Mouse (Mus musculus) forebrain, postnatal 0 days (tissue): ENCODE results near the gene Bid. TPM values are rescaled to one million over a fixed set of nuclear protein-coding genes. Genes with fewer than 3 reads are reported as not detected.
"Not testable (repeated sequence)": the region's sequence is repeated elsewhere in the genome, so short reads cannot be mapped to it uniquely, and the experiment has no call there.

Experiments used
- ATAC-seq: fragments of 200-750 bp; cut with Nextera tagmentation; 2 replicates; pipeline ENCODE4 v1.8.0; 2017; ENCODE audit warnings: mild to moderate bottlenecking, moderate library complexity
- DNase-seq: peaks from one replicate; pipeline ENCODE4 v3.0.0-alpha.2; 2015
- H3K27ac ChIP-seq: fragments of 300-500 bp; sonication (generic); 2 replicates; pipeline ENCODE4 v1.5.1; 2014; ENCODE audit warnings: low read depth, mild to moderate bottlenecking, antibody characterized with exemption, low read length, moderate library complexity, mixed read lengths
- H3K27me3 ChIP-seq: fragments of 300-500 bp; sonication (generic); 2 replicates; pipeline ENCODE4 v1.6.1; 2014; ENCODE audit warnings: mild to moderate bottlenecking, low read length, mixed read lengths; ENCODE audit not compliant: insufficient read depth
- H3K36me3 ChIP-seq: fragments of 300-500 bp; sonication (generic); 2 replicates; pipeline ENCODE4 v1.6.1; 2014; ENCODE audit warnings: mild to moderate bottlenecking, moderate library complexity; ENCODE audit not compliant: insufficient read depth
- H3K4me1 ChIP-seq: fragments of 300-500 bp; sonication (generic); 2 replicates; pipeline ENCODE4 v1.6.1; 2014; ENCODE audit warnings: antibody characterized with exemption; ENCODE audit not compliant: insufficient read depth
- H3K4me2 ChIP-seq: fragments of 300-500 bp; sonication (generic); 2 replicates; pipeline ENCODE4 v1.6.1; 2014; ENCODE audit warnings: low read depth, mild to moderate bottlenecking, moderate library complexity
- H3K4me3 ChIP-seq: fragments of 300-500 bp; sonication (generic); 2 replicates; pipeline ENCODE4 v1.5.1; 2014; ENCODE audit warnings: low read depth, low read length, mixed read lengths
- H3K9ac ChIP-seq: fragments of 300-500 bp; sonication (generic); 2 replicates; pipeline ENCODE4 v1.6.1; 2014; ENCODE audit warnings: mild to moderate bottlenecking
- H3K9me3 ChIP-seq: fragments of 300-500 bp; sonication (generic); 2 replicates; pipeline ENCODE4 v1.6.1; 2016; ENCODE audit warnings: low read length
- CTCF ChIP-seq: sonication (generic); IDR thresholded peaks from 2 replicates; pipeline ENCODE4 v1.5.1; 2016; ENCODE audit warnings: antibody characterized with exemption, control low read depth, low read depth
- whole genome bisulfite sequencing: fragments of 180-500 bp; shearing (Covaris S2); extraction: QIAGEN DNeasy Blood & Tissue Kit; methylation state at CpG from one replicate; pipeline ENCODE4 v1.1.7; 2014; 5-methylcytosine and 5-hydroxymethylcytosine counted together
- polyA plus RNA-seq: library from polyadenylated mRNA; unstranded; fragments of >200 nt; fragmentation: Nextera tagmentation; extraction: Ambion mirVana; gene quantifications from 2 replicates; pipeline ENCODE4 v1.2.1, GENCODE M21; 2015
- total RNA-seq: library from RNA; depleted of rRNA; stranded (reverse); fragments of >200 nt; gene quantifications from 2 replicates; pipeline ENCODE4 v1.2.3, GENCODE M21; 2014

Bid gene
- total and polyA plus RNA-seq, 2 experiments from 2014 or later: 26.9 to 44.9 TPM

DNA sequence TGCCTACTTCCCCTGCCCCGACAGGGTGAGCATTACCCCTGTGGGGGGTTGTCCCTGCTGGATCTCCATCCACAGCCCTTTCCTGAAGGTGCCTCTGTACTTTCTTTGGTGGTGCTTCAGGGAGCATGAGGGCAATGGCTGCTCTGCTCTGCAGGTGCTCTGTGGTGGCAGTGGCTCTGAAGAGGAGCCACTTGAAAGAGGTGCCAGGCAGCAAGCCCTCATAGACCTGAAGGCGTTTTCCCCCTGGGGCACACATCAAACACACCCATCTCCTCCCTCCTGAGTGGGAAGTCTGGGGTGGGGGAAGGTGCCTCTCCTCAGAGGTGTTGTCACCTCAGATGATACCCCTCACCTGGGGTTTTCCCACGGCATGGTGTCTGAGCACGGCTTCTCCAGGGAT, 17.5 kb upstream of the Bid start:
- no peak for ATAC-seq
- 81% methylated on average over 4 of the region's 4 CpGs for WGBS
- peaks cover 56% of the 10 kb centered on the region for H3K36me3 ChIP-seq

DNA sequence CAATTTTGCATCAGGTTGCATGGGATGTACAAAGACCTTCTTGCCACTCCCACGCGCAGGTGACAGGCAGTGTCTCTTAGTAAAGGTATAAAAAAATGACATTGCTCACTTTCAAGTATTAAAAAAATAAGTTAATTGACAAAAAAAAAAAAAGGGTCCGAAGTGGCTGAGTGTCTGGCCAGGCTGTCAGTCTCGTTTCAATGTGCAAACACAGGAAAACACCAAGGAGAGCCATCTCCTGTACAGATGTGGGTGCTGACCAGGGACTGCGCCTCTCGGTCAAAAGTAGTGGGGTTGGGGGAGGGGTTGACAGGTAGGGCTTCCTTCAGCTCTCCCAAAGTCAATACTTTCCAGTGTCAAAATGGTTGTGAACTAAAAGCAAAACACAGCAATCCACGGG, 17.0 kb upstream of the Bid start:
- no peak for ATAC-seq
- WGBS: 89% methylated on average over 7 of the region's 7 CpGs
- H3K27me3 ChIP-seq: no peaks in the 10 kb centered on the region
- H3K4me3 ChIP-seq: no peak overlapping the region
- no peaks in the 10 kb centered on the region for H3K4me1 ChIP-seq
- H3K9me3 ChIP-seq: no peaks in the 10 kb centered on the region
- peaks cover 60% of the 10 kb centered on the region for H3K36me3 ChIP-seq
- H3K9ac ChIP-seq: no peak overlapping the region
- no peak for TF ChIP-seq CTCF
- no peak for DNase-seq
- no peak overlapping the region for H3K27ac ChIP-seq
- no peak overlapping the region for H3K4me2 ChIP-seq

More for the DNA sequence above, 17.5 kb upstream of the Bid start:
- H3K4me3 ChIP-seq: no peak overlapping the region
- no peak overlapping the region for H3K4me2 ChIP-seq
- no peaks in the 10 kb centered on the region for H3K27me3 ChIP-seq
- TF ChIP-seq CTCF: no peak
- no peak overlapping the region for H3K9ac ChIP-seq
- H3K27ac ChIP-seq: no peak overlapping the region
- H3K9me3 ChIP-seq: no peaks in the 10 kb centered on the region
- H3K4me1 ChIP-seq: no peaks in the 10 kb centered on the region
- DNase-seq: no peak

DNA sequence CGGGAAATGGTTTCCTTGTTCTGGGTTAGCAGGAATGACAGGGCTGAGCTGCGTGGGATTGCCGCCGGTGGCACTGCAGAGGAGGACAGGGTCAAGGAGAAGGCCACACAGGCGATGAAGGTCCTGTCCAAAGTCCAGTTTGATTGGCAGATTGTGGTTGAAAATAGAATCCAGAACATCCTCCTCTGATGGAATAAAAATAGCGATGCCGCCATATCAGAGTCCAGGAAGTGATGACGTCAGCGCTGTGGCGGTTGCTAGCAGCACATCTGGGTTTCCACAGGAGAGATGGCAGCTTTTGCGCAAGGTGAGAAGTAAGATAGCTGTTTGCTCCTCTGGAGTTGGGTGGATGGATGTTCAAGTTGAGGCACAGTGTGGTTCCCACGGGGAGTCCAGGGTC, 15.9 kb upstream of the Bid start:
- ATAC-seq: no peak
- Histone ChIP-seq H3K4me2 (no peak overlapping the region), H3K27me3 (no peaks in the 10 kb centered on the region), H3K9ac (no peak overlapping the region), H3K27ac (no peak overlapping the region), H3K36me3 (peaks cover 60% of the 10 kb centered on the region), H3K9me3 (no peaks in the 10 kb centered on the region), H3K4me1 (no peaks in the 10 kb centered on the region), H3K4me3 (no peak overlapping the region)
- TF ChIP-seq CTCF: no peak
- 93% methylated on average over 12 of the region's 12 CpGs for WGBS
- DNase-seq: no peak

DNA sequence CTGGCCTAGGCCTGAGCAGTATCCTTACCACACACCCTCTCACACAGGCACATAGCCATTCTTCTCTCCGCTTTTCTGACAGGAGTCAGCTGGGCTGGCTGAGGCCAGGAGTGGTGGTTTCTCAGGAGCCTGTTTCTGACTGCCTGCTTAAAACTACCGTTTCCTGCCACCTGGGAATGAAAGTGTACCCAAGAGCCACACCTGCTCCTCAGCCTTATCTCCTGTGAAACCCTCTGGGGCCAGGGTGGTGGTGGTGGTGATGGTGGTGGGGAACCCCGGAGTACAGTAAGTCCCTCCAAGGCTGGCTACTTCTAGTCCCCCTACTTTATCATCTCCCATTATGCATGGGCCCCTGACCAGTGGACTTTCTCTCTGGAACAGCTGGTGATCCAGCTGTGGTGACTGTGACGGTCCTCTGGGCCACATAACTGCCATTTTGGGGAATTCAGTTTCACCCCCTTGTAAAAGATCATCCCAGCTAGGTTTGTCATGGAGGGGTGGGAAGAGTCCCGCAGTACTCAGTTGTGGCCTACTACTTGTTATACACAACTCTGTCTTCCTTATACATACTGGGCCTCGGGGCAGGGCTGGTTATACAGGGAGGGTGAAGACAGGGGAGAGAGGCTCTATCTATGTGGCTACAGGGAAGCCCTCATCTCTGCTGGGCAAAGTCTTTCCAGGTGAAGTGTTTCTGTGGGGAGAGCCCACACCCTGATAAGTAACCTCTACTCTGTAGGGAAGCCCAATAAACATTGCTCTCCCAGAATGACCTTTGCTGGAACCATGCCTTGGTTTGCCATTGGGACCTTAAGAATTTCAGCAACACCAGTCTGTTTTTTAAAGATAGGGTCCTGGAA, 14.0 kb upstream of the Bid start:
- no peak for ATAC-seq
- H3K4me3 ChIP-seq: no peak overlapping the region
- TF ChIP-seq CTCF: no peak
- H3K4me2 ChIP-seq: no peak overlapping the region
- H3K9me3 ChIP-seq: no peaks in the 10 kb centered on the region
- no peak for DNase-seq
- WGBS: 90% methylated on average over 6 of the region's 6 CpGs
- H3K27me3 ChIP-seq: no peaks in the 10 kb centered on the region
- peaks cover 57% of the 10 kb centered on the region for H3K36me3 ChIP-seq
- H3K27ac ChIP-seq: no peak overlapping the region
- no peak overlapping the region for H3K9ac ChIP-seq
- H3K4me1 ChIP-seq: no peaks in the 10 kb centered on the region

DNA sequence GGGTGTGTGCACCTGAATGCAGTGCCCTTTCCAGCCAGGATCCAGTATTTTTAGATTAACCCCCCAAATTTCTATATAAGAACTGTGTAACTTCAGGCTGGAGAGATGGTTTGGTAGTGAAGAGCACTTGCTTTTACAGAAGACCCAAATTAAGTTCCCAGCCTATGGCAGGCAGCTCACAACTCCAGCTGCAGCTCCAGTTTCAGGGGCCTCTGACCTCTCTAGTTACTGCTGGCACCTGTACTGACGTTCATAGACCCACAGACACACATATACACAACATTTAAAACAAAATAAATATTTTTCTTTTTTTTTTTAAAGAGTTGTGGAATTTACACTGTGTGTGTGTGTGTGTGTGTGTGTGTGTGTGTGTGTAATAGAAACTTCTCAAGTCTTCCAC, 12.8 kb upstream of the Bid start:
- H3K36me3 ChIP-seq: peaks cover 46% of the 10 kb centered on the region
- 89% methylated on average over 1 of the region's 1 CpGs for WGBS
- DNase-seq: no peak
- H3K4me2 ChIP-seq: no peak overlapping the region
- H3K4me1 ChIP-seq: no peaks in the 10 kb centered on the region
- no peaks in the 10 kb centered on the region for H3K9me3 ChIP-seq
- H3K27ac ChIP-seq: no peak overlapping the region
- no peaks in the 10 kb centered on the region for H3K27me3 ChIP-seq
- H3K9ac ChIP-seq: no peak overlapping the region
- no peak for ATAC-seq
- TF ChIP-seq CTCF: no peak
- no peak overlapping the region for H3K4me3 ChIP-seq

DNA sequence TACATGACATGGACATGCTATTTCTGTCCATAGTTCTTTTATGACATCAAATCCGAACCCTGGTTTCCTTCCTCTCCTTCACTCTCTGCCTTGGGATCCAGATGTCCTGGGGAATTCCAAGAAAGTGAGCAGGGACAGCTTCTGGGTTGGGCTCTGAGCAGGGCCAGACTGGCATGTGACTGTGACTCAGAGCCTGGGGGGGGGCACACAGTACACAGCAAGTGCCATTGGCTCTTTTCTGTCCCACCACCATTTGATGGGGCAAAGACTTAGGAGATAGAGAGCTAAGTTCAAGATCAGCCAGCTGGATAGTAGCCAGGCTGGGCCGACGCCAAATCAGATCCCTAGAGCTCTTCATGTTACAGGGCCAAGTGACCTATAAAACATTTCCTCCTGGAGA, 11.1 kb upstream of the Bid start:
- H3K27ac ChIP-seq: no peak overlapping the region
- no peak for TF ChIP-seq CTCF
- no peaks in the 10 kb centered on the region for H3K27me3 ChIP-seq
- peaks cover 32% of the 10 kb centered on the region for H3K36me3 ChIP-seq
- no peak overlapping the region for H3K4me2 ChIP-seq
- H3K4me3 ChIP-seq: no peak overlapping the region
- no peak overlapping the region for H3K9ac ChIP-seq
- DNase-seq: no peak
- 0 out of 2 replicates have a peak, but pooled peaks have one; percentile 26 for ATAC-seq
- H3K9me3 ChIP-seq: no peaks in the 10 kb centered on the region
- H3K4me1 ChIP-seq: no peaks in the 10 kb centered on the region
- 73% methylated on average over 3 of the region's 3 CpGs for WGBS

DNA sequence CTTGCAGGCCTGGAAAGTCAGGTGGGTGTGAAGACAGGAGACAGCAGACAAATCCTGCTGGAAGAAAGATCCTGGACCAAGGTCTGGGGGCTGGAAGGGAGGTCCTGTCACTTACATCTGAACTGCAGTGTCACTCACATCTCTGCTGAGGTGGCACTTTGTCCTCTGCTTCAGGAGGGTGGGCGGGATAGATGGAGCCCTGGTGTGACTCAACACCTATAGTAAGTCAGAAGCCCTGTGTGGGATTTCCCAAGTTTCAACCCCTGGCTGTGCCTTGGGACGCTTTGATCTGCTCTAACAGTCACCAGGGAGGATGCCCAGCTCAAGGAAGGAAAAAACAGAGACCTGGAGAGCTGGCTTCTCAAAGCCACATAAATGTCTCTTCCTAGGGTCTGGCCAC, 10.2 kb upstream of the Bid start:
- H3K36me3 ChIP-seq: peaks cover 23% of the 10 kb centered on the region
- no peak overlapping the region for H3K4me2 ChIP-seq
- WGBS: 71% methylated on average over 2 of the region's 2 CpGs

DNA sequence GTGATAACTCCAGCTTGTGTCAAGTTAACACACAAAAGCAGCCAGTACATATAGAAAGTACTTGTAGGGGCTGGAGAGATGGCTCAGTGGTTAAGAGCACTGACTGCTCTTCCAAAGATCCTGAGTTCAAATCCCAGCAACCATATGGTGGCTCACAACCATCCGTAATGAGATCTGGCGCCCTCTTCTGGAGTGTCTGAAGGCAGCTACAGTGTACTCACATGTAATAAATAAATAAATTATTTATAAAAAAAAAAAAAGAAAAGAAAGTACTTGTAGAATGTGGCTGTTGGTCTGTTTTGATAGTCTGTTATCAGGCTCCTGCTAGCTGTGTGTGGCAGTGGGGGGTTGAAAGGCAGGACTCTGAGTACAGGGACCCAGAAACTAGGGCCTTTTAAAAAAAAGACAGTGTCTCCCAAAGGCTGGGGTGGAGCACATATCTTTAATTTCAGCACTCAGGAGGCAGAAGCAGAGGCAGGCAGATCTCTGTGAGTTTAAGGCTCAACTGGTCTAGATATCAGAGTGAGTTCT, 8.2 kb upstream of the Bid start:
- ATAC-seq, DNase-seq, H3K9me3 ChIP-seq, H3K27ac ChIP-seq, H3K36me3 ChIP-seq, H3K9ac ChIP-seq, H3K4me1 ChIP-seq, H3K27me3 ChIP-seq, H3K4me3 ChIP-seq, H3K4me2 ChIP-seq: not testable (repeated sequence)
- WGBS: 62% methylated on average over 2 of the region's 2 CpGs

More for the DNA sequence above, 10.2 kb upstream of the Bid start:
- ATAC-seq (no peak), DNase-seq (no peak)
- Histone ChIP-seq H3K9me3 (no peaks in the 10 kb centered on the region), H3K9ac (no peak overlapping the region), H3K27me3 (no peaks in the 10 kb centered on the region), H3K4me1 (no peaks in the 10 kb centered on the region), H3K27ac (no peak overlapping the region), H3K4me3 (no peak overlapping the region)
- TF ChIP-seq CTCF: no peak
